Mouse (Mus musculus) heart, postnatal 0 days (tissue): ENCODE data around the gene Otud7b.

Source experiments
- CTCF ChIP-seq: IDR thresholded peaks from 2 replicates; pipeline ENCODE4 v1.5.1; 2016; ENCODE audit warnings: antibody characterized with exemption, control low read depth, low read depth
- EP300 ChIP-seq: IDR thresholded peaks from 2 replicates; pipeline ENCODE4 v1.6.1; 2016; ENCODE audit warnings: antibody characterized with exemption, low read depth

- TF ChIP-seq EP300 (no peak), CTCF (peak; percentile 23; the same call in 1 of the 2 replicates)
Measured at GRCm38 (mm10) chr3:96207819-96208218, 103.5 kb downstream of the Otud7b start.
